Mouse (Mus musculus): ENCODE measurements around the gene Dcun1d5.
"Not testable (repeated sequence)": the region's sequence is repeated elsewhere in the genome, so short reads cannot be mapped to it uniquely, and the experiment has no call there.

Gene Dcun1d5

GRCm38 (mm10) chr9:7184172-7184896, at the start of gene Dcun1d5, which contains the start of gene Dync2h1:
Gene Dcun1d5, plus strand, starts transcription at chr9:7184520.
Gene Dync2h1, minus strand, starts transcription at chr9:7184446.
- DNase-seq (ENCODE audit: low spot score) = peak; percentile 77

- no peak for DNase-seq (ENCODE audit: low spot score)
These were observed 29.9 kb upstream of the Dcun1d5 start for GRCm38 (mm10) chr9:7154391-7154790.

GRCm38 (mm10) chr9:7158605-7159004, 25.7 kb upstream of the Dcun1d5 start:
- no peak for DNase-seq (ENCODE audit: low spot score)

DNA sequence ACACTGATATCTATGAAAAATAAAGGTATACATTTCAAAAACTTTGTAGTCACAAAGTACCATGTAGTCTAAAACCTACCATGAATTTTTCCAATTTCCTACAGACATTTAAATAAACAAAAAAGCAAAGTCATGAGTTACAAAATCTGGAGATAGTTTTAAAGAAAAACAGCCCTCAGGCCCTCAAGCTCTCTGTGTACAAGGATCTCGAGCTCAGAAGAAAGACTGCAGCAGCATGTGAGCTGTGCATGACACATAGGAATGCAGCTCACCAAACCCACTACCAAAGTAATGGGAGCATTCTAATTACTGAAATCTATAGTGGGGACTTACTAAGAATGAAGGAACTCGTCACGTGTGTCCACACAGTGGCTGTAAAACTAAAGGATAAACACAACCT, 24.6 kb upstream of the Dcun1d5 start:
- DNase-seq (ENCODE audit: low spot score) = no peak

DNA sequence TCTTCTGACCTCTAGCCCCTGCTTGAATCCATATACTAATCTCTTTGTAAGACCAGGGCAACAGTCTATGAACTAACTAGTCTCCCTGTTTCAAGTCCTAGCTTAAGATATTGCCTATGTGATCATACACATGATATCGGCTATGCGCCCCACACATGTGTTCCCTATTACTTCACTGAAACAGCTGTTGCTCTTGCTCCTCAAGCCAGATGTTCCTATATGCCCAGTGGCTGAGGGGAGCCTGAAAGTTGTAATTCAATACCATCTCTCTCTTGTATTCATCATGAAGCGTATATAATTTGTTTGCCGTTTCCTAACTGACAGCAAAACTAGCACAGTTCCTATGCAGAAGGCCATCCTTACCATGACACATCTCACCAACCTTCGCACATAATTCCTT, 23.6 kb upstream of the Dcun1d5 start:
- no peak for DNase-seq (ENCODE audit: low spot score)

GRCm38 (mm10) chr9:7167339-7167998, 16.9 kb upstream of the Dcun1d5 start:
- no peak for DNase-seq (ENCODE audit: low spot score)

DNA sequence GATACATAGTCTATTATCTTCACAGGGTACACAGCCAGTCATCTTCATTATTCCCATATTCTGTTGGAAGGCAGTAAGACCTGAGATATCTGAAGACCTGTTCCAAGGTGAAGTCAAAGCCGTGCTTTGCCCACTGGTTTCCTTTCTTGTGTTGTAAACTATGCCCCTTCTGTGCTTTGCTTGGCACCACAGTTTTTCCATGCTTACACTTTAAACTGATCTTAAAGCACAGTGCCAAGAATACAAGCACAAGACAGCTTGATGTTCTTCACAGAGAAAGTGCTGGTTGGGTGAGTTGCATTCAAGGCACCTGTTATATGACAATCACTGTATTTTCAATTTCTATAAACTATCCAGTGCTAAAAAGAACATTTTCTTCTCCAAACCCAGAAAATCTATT, 10.6 kb upstream of the Dcun1d5 start:
- DNase-seq (ENCODE audit: low spot score) = no peak

- DNase-seq (ENCODE audit: low spot score) = peak; percentile 24
These were observed 7.4 kb upstream of the Dcun1d5 start for GRCm38 (mm10) chr9:7176618-7177610.

- no peak for DNase-seq (ENCODE audit: low spot score)
These were observed 574 bp downstream of the Dcun1d5 start for GRCm38 (mm10) chr9:7184897-7185291.

- DNase-seq (ENCODE audit: low spot score) = not testable (repeated sequence)
These were observed 6.4 kb downstream of the Dcun1d5 start for GRCm38 (mm10) chr9:7190694-7191093.

GRCm38 (mm10) chr9:7216240-7216639, 31.9 kb downstream of the Dcun1d5 start:
- DNase-seq (ENCODE audit: low spot score) = no peak

GRCm38 (mm10) chr9:7221024-7221423, 36.7 kb downstream of the Dcun1d5 start:
- DNase-seq (ENCODE audit: low spot score) = no peak

- no peak for DNase-seq (ENCODE audit: low spot score)
These were observed 37.1 kb downstream of the Dcun1d5 start for GRCm38 (mm10) chr9:7221460-7221859.

DNA sequence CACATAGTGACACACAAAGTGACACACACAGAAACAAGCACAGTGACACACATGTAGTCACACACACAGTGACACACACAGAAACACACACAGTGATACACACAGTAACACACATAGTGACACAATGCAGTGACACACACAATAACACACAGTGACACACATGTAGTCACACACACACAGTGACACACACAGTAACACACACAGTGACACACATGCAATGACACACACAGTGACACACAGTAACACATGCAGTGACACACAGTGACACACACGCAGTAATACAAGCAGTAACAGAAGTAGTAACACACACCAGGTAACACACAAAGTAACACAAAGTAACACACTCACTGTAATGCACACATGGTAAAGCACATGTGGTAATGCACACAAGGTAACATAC, 54.3 kb downstream of the Dcun1d5 start:
- no peak for DNase-seq (ENCODE audit: low spot score)

DNA sequence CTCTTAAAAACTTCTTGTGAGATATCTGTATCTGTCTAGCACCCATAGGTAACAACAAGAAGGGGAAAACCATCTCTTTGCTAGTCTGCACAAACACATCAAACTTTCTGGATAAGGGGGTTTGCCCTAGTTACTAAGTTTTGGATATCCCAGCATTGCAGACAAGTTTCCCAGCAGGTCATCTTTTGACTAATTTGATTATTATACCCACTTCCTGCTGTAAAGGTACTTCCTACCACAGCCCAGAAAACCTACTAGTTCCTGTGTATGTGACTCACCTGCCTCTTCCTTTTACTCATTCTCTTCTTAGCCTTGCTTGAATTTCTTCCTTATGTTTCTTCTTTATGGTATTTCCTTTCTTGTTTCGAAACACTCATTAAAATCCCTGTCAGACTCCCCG, 55.6 kb downstream of the Dcun1d5 start:
- DNase-seq (ENCODE audit: low spot score) = no peak

DNA sequence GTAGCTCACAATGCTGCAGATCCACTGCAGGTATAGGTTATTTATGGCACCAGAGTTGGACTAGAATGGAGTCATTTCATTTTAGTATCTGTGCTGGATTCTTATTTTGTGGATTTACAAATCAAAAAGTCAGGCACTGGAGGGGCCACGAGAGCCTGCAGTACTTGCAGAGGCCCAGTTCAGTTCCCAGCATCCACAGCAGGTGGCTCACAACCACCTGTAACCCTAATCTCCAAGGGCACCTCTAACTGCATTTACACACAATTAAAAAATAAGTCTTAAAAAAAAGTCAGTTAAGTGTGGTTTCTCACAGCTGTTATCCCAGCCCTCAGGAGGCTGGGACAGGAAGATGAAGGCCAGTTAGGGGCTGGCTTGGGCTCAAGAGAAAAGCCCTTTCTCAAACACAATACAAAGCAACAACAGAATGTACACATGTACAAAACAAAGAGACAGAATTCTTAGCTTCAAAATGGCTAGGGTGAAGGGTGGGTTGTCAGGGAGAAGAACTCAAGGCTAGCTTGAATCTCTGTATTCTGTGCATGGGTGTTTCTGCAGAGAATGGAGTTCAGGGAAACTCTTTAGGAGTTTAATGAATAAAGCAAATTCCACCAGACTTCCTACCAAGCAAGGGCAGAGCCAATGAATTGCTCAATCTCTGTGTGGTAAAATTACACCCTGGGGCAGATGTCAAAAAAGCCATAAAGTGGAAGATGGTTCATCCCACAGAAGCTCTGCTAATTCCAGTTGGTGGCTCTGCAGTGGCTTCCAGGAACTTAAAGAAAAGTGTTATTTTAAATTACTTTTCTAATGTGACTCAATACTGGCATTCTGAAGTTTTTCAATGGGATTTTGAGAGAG, 68.7 kb downstream of the Dcun1d5 start:
- no peak for DNase-seq (ENCODE audit: low spot score)

Measured in urinary bladder, postnatal 10 days (tissue).